Mouse (Mus musculus) cortical plate, adult 2 months (tissue): Measurements from ENCODE around the gene Rbm4.

Experiments used
- CTCF ChIP-seq: fragments of 200-500 bp; IDR thresholded peaks from 2 replicates; pipeline ENCODE4 v1.5.1; 2011; ENCODE audit warnings: mild to moderate bottlenecking, control low read depth, low read length; ENCODE audit not compliant: insufficient read depth; ENCODE audit errors: extremely low read depth
- POLR2A ChIP-seq: fragments of 200-500 bp; IDR thresholded peaks from 2 replicates; pipeline ENCODE4 v1.6.1; 2011; ENCODE audit warnings: mild to moderate bottlenecking, low read length, control low read depth; ENCODE audit not compliant: insufficient read depth; ENCODE audit errors: extremely low read depth

- TF ChIP-seq POLR2A, result no peak
- no peak for TF ChIP-seq CTCF
Measured at GRCm38 (mm10) chr19:4793281-4793830, 345 bp downstream of the Rbm4 start.
